Mouse (Mus musculus): ENCODE measurements around the gene Cxcl10.

Gene Cxcl10

DNA sequence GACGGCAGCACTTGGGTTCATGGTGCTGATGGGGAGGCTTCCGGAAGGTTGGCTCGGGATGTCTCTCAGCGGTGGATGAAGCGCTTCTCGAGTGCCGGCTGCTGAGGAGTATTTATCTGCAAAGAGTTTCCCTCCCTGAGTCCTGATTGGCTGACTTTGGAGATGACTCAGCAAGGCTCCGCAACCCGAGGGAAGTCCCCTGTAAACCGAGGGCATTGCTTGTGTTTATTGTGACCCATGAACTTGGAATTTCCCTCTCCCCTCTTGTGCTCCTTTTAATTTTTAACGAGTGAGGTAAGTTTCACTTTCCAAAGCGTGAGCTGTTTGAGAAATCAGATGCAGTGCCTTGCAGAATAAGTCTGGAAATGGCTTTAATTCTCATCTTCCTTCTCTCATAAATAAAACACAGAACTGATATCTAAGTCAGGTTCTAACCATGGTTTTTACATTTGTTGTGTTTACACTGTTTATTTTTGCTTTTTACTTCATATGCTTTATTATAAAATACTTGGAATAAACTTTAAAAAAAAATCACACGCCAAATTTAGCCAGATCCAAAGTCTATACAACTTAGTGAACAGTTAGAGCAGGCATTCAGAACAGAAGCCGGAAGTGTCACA is at the start of gene Cxcl10:
Cxcl10 (minus strand) TSS at position 96 of the 620 bp plus-strand sequence.
- peak; percentile 14 for DNase-seq (ENCODE audit: low read depth, low spot score)

DNA sequence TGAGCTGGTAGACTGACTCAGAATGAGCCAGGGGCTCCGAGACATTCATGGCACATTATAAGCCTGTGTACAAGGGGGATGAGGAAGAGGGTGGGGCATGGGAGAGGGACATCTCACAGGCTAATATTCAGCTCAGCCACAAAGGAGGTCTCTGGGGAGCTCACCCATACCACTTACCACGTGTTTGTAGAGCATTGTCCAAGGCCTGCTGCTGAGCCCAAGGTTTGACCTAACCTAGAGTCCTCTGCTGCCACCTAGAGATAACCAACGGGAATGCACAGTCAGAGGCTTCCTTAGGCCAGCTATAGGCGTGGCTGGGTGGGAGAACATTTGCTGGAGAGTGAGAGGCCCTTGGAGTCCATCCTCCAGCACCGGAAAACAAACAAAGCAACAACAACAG is 49.5 kb upstream of the Cxcl10 start:
- DNase-seq (ENCODE audit: low read depth, low spot score): peak; percentile 67

DNA sequence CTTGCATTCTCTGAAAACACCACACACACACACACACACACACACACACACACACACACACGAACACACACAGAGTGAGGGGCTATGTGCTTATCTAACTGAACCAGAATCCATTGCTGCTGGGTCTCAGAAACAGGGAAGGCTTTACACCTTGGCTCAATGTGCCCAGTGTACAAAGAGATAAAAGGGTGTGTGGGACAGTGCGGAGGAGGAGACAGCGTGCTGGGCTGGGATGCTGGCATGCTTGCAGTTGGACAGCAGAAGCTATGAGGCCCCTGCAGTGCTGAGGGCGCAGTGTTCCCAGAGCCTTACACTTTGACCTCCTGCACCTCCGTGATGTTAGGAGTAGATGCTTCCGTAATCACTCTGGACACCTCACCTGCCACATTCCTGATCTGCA is 47.8 kb upstream of the Cxcl10 start:
- no peak for DNase-seq (ENCODE audit: low read depth, low spot score)

DNA sequence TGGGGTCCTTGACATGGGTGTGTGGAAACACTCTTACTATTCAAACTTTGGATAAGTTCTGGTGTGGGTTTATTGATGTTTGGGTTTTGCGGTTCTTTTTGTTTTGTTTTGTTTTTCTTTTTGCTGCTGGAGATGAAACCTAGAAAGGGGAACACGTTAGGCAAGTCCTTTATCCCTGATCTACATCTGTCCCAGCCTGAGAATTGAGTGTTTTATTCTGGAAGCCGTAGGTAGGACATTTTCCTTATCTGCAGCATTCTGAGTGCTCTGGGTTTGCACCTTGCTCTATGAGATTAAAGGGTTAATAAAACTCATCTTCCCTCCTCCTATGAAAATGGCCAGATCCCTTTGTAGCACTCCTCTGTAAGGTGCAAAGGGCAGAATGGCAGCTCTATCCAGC is 47.1 kb upstream of the Cxcl10 start:
- DNase-seq (ENCODE audit: low read depth, low spot score): no peak

DNA sequence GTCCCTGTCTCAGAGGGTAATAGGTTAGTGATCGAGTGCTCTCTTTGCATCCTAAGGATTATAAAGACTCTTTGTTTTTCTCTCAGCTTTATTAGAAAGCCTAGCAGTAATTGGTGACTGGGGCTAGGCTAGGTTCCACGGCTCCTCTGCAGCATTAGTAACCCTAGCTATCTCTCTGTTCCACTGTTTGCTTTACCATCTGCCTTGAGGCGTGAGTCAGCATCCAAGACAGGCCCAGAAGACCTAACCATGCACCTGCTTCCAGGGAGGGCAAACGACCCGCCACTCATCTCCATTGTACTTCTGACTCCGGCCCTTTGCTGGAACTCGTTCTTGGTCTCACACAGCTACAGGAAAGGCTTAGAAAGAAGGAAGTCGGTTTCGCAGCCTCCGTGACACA is 45.2 kb upstream of the Cxcl10 start:
- DNase-seq (ENCODE audit: low read depth, low spot score): no peak

DNA sequence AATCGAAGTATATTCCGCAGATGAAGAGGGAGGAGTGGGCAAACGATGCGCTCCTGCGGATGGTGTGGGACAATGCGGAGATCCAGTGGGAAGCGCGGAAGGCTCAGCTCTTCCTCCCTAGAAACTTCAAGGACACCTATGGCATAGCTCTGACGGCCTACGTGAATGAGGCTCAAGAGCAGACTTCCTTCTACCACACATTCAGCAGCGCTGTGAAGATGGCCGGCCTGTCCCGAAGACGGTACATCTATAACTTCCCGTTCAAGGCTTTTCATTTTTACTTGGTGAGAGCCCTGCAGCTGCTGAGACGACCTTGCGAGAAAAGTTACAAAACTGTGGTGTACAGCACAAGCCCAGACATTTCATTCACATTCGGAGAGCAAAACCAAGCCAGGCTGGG is 43.9 kb upstream of the Cxcl10 start:
- no peak for DNase-seq (ENCODE audit: low read depth, low spot score)

DNA sequence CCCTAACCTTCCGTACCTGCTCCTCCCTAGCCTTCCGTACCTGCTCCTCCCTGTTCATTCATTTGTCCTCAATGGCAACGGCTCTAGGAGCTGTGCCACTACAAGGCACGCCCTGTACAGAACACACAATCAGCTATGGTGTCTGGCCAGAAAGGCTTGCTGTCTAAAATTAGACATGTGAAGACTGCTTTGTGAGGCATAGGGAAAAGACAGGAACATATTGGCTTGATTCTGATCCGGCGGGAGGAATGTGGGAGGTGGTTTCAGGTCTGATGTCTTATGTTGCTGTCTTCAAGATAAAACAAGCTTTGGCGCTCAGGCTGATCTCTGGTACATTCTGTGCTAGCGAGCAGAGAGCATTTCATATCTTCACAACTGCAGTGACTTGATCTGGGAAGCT is 41.9 kb upstream of the Cxcl10 start:
- DNase-seq (ENCODE audit: low read depth, low spot score): no peak

DNA sequence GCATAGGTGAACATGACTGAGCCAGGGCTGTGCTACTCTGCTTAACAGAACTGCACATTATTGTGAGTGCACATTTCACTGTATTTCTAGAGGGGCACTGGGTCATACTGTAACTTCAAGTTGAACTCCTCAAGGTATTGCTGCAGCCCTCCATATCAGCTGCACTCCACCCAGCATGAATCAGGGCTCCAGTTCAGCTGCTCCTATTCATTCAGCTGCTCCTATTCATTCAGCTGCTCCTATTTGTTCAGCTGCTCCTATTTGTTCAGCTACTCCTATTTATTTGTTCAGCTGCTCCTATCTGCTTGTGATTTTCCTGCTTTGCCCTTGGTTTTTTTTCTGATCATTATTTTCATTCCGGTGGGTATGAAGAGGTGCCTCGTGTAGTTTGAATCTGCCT is 41.3 kb upstream of the Cxcl10 start:
- DNase-seq (ENCODE audit: low read depth, low spot score): no peak

DNA sequence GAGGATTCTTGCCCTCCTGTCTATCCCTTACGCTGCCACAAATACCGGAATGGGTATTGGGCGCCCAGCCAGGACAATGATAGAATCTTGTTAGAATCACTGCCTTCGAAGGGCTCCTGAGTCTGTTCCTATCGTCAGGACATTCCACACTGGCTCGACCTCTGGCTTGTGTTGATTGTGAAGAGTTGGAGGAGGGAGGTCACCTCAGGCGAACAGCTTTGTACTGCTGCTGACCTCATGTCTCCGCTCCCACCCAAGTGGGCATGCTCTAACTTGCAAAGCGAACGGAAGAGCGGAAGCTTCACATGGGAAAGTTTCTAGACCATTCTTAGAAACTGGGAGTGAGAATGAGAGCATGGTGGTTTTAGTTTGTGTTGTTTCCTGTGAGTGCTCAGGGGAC is 38.7 kb upstream of the Cxcl10 start:
- DNase-seq (ENCODE audit: low read depth, low spot score): no peak

DNA sequence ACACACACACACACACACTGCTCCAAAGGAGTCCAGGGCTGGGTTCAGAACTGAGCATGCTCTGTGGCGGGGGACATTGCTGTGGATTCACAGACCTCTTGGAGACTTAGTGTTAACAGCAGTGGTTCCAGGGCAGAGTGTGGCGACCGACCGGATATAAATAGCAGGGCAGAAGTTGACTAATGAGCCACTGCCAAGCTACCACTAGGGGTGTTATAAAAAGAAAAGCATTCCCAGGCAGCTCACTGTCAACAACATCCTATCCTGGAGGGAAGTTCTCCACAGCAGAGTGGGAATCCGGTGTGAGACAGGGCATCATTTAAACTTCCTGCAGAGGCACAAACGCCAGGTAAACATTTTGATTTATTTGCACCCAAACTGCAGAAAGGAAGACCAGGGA is 38.0 kb upstream of the Cxcl10 start:
- DNase-seq (ENCODE audit: low read depth, low spot score): no peak

DNA sequence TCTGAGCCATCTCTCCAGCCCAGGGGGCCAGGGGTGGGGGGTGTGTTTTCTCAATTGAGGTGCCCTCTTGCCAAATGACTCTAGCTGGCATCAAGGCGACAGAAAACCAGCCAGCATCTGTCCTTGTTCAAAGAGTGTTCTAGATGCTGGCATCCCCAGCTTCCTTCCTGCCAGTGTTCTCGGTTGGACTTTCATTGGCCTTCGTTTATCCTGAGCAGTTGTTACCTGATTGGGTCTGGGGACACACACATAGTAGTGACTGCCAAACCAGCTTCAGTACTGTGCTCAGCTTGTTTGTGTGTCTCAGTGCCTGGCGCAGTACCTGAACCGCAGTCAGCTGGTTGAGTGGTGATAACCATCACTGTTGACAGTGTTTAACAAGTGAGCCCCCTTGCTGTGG is 37.4 kb upstream of the Cxcl10 start:
- no peak for DNase-seq (ENCODE audit: low read depth, low spot score)

DNA sequence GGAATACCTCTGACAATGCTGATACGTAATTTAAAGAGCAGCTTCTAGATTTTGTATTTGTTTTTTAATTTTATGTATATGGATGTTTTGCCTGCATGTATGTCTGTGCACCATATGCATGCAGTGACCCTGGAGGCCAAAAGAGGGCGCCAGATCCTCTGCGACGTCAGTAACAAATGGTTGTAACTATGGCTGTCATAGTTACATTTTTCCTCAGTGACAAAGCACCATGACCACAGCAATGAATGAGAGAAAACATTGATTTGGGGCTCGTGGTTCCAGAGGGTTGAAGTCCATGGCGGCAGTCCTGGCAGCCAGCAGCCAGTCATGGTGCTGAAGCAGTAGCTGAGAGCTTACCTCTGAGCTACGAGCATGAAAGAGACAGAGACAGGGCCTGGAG is 36.2 kb upstream of the Cxcl10 start:
- no peak for DNase-seq (ENCODE audit: low read depth, low spot score)

DNA sequence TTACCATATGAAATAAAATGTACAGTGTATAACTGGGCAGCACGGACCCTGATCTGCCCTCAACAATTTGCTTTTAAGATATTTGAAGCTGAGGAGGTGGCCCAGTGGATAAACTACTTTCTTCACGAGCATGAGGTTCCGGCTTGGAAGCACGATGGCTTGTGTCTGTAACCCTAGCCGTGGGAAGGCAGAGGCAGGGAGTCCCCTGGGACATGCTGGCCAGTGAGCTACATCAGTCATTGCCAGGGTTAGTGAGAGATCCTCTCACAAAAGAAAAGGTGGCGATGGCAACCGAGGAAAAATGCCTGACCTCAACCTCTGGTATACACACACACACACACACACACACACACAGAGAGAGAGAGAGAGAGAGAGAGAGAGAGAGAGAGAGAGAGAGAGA is 35.1 kb upstream of the Cxcl10 start:
- no peak for DNase-seq (ENCODE audit: low read depth, low spot score)

DNA sequence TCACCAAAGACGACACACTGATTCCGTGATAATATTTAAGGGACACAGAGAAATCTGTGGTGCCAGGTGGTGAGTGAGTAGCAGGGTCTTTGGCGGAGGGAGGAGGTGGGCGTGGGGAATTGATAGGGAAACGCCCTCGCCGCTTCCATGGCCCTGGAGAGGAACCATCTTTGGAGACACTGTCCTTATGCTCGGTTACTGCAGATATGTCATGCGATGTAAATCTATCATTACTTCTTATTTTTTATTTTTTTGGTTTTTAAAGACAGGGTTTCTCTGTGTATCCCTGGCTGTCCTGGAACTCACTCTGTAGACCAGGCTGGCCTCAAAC is 33.6 kb upstream of the Cxcl10 start:
- no peak for DNase-seq (ENCODE audit: low read depth, low spot score)

DNA sequence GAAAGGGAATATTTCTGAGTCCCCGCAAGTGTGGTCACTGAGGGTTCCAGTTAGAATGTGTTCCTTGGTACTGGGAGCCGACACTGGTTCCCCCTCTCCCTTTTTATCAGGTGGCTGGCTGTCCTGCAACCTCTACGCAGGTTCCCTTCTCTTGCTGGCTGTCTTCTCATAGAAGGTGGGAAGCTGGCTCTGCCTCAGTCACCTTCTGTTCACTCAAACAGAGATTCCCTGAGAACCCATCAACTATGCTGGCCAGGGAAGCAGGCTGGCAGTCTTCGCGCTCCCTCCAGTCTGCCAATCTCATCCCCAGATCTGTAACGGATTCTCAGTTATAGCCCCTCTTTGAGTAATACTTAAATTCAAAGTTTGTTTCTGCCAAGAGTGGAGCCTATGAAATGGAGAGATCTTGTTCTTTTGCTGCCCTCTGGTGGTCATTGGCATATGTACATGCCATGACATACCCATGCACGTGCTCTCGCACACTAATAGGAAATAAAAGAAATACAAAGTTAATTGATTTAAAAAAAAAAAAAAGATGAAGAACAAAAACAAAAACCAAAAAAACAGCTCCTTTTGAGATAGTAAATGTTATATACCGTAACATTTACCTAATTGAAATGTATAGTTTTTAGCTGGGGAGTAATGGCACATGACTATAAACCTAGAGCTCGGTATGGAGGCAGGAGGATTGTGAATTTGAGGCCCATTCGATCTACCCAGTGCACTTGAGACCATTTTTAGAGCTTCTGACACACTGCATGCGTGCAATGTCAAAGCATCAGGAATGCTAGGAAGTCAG is 33.1 kb upstream of the Cxcl10 start:
- peak; percentile 58 for DNase-seq (ENCODE audit: low read depth, low spot score)

DNA sequence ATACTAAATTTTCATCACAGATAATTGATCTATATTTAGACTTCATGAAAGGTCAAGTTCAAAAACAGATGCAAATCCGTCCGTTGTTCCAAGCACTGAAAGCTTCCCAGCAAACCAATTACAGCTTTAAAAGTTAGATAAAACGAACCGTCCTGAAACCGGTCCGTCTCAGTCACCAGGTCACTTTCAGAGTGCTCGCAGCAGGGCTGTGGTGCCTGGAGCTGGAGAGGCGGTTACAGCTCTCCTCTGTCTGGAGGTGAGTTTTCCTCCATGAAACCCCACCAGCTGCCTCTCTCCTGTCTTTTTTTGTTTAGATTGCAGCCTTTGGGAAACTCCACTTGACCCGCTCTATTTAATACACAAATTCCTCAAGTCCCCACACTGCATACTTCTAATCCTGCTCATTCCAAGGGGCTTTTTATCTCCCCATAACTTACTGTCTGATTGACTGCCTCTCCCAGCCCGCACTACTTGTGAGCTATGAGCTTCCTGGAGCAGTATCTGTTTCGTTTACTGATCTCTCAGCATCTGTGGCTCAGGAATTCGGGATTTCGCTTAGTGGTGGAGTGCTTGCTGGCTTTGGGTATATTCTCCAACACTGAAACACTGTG is 28.2 kb upstream of the Cxcl10 start:
- DNase-seq (ENCODE audit: low read depth, low spot score): no peak

DNA sequence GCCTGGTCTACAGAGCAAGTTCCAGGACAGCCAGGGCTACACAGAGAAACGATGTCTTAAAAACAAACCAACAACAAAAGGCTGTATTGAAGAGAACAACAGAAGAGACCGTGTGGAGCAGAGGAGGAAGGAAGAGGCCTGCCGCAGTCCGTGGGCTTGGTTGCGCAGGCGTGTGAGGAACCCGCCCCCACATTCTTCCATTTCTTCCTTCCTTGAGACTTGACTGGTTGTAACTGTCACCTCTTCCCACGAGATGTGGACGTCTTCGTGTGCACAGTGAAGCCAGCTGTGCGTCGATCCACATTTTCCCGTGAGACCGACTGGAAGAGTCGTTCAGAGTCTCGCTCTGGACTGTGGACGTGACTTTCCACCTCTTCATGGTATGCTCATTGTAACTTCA is 26.7 kb upstream of the Cxcl10 start:
- DNase-seq (ENCODE audit: low read depth, low spot score): no peak

DNA sequence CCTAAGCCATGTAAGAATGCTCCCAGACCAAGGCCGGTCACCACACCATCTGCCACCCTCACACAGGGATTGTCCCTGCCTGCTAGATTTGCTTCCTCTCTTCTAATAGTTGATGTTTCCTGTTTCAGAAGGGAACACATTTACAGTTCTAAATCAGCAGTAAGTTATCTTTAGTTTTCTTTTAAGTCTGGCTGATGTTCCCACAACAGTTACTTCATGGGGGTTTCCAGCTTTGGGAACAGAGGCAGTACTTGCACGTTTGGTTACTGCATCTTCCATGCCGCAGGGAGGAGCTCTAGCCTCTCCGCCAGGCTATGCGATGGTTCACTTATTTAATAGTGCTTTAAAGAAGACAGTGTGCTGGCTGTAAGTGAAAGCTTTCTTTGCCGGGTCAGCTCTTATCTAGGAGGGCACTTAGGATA is 26.0 kb upstream of the Cxcl10 start:
- DNase-seq (ENCODE audit: low read depth, low spot score): no peak

DNA sequence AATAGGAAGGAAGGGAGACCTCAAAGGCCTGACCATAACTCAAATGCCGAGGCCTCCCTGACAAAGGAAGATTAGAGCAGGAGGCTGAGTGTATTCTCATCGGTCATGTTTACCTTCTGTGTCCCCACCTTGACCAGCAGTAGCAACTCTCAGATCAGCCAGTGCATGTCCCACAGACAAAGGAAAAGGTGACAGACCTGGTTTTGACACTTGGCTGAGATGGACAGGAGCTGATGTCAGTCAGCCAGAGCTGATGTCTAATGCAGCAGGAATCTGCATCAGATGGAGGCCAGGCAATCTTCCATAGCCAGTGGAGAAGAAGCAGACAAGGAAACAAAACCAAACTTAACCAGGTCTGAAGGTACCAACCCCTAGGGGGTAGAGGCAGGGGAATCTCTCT is 23.9 kb upstream of the Cxcl10 start:
- no peak for DNase-seq (ENCODE audit: low read depth, low spot score)

DNA sequence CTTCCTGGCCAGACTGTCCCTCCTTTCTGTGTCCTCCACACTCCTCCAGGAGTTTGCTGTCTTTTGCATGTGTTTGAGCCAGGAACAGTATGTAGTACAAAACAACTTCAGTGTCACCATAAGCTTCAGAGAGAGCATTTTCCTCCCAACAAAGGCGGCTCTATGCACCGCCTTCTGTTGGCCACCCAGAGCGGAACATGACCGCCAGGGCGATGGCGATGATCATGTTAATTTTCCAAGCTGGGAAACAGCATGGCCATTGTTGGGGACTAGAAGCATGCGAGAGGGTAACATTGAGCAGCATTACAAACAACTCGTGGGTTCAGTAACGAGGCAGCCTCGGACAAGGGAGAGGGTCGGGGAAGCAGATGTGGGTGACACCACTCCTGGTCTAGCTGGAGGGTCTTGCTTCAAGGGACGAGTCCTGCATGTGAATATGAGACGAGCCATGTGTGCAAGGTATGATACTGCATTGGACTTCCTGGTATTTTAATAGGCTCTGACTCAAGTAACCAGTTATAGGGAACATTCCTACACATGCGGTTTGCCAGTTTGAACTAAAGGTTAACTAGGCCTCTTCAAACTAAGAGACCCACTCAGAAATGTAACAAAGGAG is 22.8 kb upstream of the Cxcl10 start:
- peak; percentile 8 for DNase-seq (ENCODE audit: low read depth, low spot score)

DNA sequence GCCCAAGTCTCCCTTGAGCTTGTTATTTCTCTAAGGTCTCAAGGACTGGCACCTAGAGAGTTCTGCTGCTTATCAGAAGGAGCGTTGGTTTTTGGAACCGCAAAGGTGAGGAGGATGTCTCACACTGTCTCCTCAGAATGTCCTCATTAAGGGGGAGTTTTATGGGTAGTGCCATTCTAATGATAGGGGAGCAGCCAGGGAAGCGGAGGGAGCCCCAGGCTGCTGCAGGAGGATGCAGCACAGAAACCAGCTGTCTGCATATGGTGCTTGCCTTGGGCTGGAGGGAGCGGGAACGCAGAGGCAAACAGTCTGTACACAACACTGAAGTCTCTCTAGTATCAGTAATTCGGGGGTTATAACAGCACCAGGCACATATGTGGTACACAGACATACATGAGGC is 22.2 kb upstream of the Cxcl10 start:
- no peak for DNase-seq (ENCODE audit: low read depth, low spot score)

DNA sequence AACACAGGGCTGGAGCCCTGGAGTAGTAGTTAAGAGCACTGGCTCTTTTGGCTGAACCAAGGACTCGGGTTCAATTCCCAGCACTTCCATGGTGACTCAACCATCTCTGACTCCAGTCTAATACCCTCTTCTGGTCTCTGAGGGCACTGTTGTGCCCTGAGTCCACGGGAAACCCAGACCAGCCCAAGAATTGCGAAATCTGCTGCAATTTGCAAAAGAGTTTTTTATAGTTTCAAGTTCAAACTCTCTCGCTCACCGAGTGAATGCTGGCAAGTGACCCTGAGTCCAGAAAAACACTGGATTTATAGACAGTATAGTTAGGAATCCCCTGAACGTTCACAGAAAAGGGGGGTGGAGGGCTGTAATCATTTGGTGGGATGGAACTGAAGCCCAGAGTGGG is 21.7 kb upstream of the Cxcl10 start:
- no peak for DNase-seq (ENCODE audit: low read depth, low spot score)
